Mouse (Mus musculus) ES-Bruce4 (cell line): Measurements from ENCODE around the gene Aqp7.

Experiments used
- CTCF ChIP-seq: IDR thresholded peaks from one replicate; pipeline ENCODE4 v1.8.1; 2011; ENCODE audit warnings: low read depth, low read length
- POLR2A ChIP-seq: IDR thresholded peaks from one replicate; pipeline ENCODE4 v1.8.1; 2011; ENCODE audit warnings: low read length; ENCODE audit not compliant: insufficient read depth

DNA sequence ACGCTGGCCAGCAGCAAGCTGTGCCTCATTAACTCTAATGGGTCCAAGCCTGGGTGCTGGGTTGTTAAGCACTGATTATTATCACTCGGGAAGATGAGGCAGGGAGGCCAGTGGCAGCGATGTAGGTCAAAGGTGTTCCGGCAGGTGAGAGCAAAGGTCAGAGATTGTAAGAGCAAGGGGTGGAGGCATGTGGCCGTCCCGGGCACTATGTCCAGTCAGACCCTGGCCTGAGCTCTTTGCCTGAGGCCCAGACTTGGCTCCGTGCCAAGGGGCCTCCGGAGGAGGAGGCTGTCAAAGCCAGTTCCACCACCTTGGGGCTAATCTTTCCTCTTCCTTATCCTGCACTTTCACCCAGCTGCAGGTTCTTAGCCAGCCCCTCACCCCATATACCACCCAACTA, 48.2 kb upstream of the Aqp7 start:
- TF ChIP-seq POLR2A (no peak), CTCF (no peak)
